17 mouse cellular contexts compared by ENCODE assay signal in the genomic region with DNA sequence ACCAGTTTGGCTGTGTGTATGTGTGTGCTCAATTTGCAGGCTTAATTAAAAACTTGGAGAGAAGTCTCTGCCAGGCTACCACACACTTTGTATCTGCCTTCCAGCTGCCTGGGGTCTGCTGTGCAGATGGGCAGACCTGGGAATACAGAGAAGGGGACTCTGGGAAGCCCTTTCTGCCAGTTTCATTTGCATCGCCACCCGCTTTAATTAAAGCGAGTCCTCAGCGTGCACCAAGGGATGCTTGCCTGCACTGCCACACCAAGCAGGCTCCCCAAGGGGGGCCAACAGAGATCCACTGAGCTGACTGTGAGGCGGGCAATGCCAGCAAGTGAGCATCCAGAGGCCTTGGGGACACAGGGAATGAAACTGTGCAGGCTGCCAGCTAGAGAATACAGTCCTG. TPM values are rescaled to one million over a fixed set of nuclear protein-coding genes. Genes with fewer than 3 reads are reported as not detected.
A peak's percentile ranks its signal among the peaks of the same experiment; 100 is the strongest.
DNase-seq lines count a peak whose midpoint lies in the region; ATAC-seq and TF ChIP-seq lines count a peak whose summit lies in the region.
"Had no signal": no experiment of that assay in that cellular context is flagged by ENCODE, and none has a peak within 500 bp of the region (broad histone marks: within the 10 kb centered on the region; RNA-seq: fewer than 3 reads in every experiment).

No protein-coding gene starts in this region.

- H3K4me3 ChIP-seq in embryonic facial prominence, embryonic 13.5 days: no peak overlapping the region
- no peak overlapping the region for H3K4me3 ChIP-seq in embryonic facial prominence, embryonic 10.5 days
- H3K4me3 ChIP-seq in limb, embryonic 12.5 days (replicated peaks): no peak overlapping the region
- no peak overlapping the region for H3K4me3 ChIP-seq in limb, embryonic 10.5 days
- H3K4me3 ChIP-seq in embryonic facial prominence, embryonic 15.5 days (replicated peaks): no peak overlapping the region
- H3K4me3 ChIP-seq in midbrain, postnatal 0 days (ENCODE audit: low read depth, low read length): no peak overlapping the region
- H3K4me3 ChIP-seq: heart, embryonic 13.5 days; liver, embryonic 13.5 days; midbrain, embryonic 12.5 days; neural tube, embryonic 13.5 days had no signal

- 32% methylated on average over 5 of the region's 5 CpGs for WGBS in embryonic facial prominence, embryonic 13.5 days
- 45% methylated on average over 5 of the region's 5 CpGs for WGBS in embryonic facial prominence, embryonic 10.5 days
- WGBS in limb, embryonic 12.5 days: 42% methylated on average over 5 of the region's 5 CpGs
- WGBS in limb, embryonic 10.5 days: 66% methylated on average over 5 of the region's 5 CpGs
- WGBS in embryonic facial prominence, embryonic 15.5 days: 37% methylated on average over 5 of the region's 5 CpGs
- 42% methylated on average over 5 of the region's 5 CpGs for WGBS in midbrain, postnatal 0 days

- H3K27ac ChIP-seq in embryonic facial prominence, embryonic 13.5 days: no peak overlapping the region
- no peak overlapping the region for H3K27ac ChIP-seq in embryonic facial prominence, embryonic 10.5 days (replicated peaks)
- no peak overlapping the region for H3K27ac ChIP-seq in limb, embryonic 12.5 days
- no peak overlapping the region for H3K27ac ChIP-seq in limb, embryonic 10.5 days
- H3K27ac ChIP-seq in embryonic facial prominence, embryonic 15.5 days (replicated peaks): no peak overlapping the region
- H3K27ac ChIP-seq in midbrain, postnatal 0 days (ENCODE audit: low read depth, low read length): no peak overlapping the region
- H3K27ac ChIP-seq: heart, embryonic 13.5 days; liver, embryonic 13.5 days; midbrain, embryonic 12.5 days; neural tube, embryonic 13.5 days had no signal

- no peaks in the 10 kb centered on the region for H3K36me3 ChIP-seq in embryonic facial prominence, embryonic 13.5 days
- no peaks in the 10 kb centered on the region for H3K36me3 ChIP-seq in embryonic facial prominence, embryonic 10.5 days (replicated peaks)
- H3K36me3 ChIP-seq in limb, embryonic 12.5 days: no peaks in the 10 kb centered on the region
- no peaks in the 10 kb centered on the region for H3K36me3 ChIP-seq in limb, embryonic 10.5 days
- no peaks in the 10 kb centered on the region for H3K36me3 ChIP-seq in embryonic facial prominence, embryonic 15.5 days
- no peaks in the 10 kb centered on the region for H3K36me3 ChIP-seq in midbrain, postnatal 0 days (ENCODE audit: insufficient read depth, low read length)
- H3K36me3 ChIP-seq: heart, embryonic 13.5 days; liver, embryonic 13.5 days; midbrain, embryonic 12.5 days; neural tube, embryonic 13.5 days had no signal

- no peak overlapping the region for H3K9ac ChIP-seq in embryonic facial prominence, embryonic 13.5 days
- H3K9ac ChIP-seq in limb, embryonic 12.5 days (replicated peaks): 0 out of 2 replicates have a peak overlapping the region, but pooled peaks have one; percentile 31
- no peak overlapping the region for H3K9ac ChIP-seq in embryonic facial prominence, embryonic 15.5 days
- no peak overlapping the region for H3K9ac ChIP-seq in midbrain, postnatal 0 days (replicated peaks; ENCODE audit: low read length, poor library complexity, severe bottlenecking)
- H3K9ac ChIP-seq: heart, embryonic 13.5 days; liver, embryonic 13.5 days; midbrain, embryonic 12.5 days; neural tube, embryonic 13.5 days had no signal

- H3K4me1 ChIP-seq in embryonic facial prominence, embryonic 13.5 days: no peaks in the 10 kb centered on the region
- peaks cover 5% of the 10 kb centered on the region; the same call in 1 of the 2 replicates for H3K4me1 ChIP-seq in embryonic facial prominence, embryonic 10.5 days
- peaks cover 3% of the 10 kb centered on the region for H3K4me1 ChIP-seq in limb, embryonic 12.5 days (replicated peaks)
- H3K4me1 ChIP-seq in limb, embryonic 10.5 days: peaks cover 5% of the 10 kb centered on the region; the same call in 1 of the 2 replicates
- H3K4me1 ChIP-seq in embryonic facial prominence, embryonic 15.5 days: peaks cover 10% of the 10 kb centered on the region; the same call in 1 of the 2 replicates
- no peaks in the 10 kb centered on the region for H3K4me1 ChIP-seq in midbrain, postnatal 0 days (ENCODE audit: insufficient read depth, low read length)
- H3K4me1 ChIP-seq: heart, embryonic 13.5 days; liver, embryonic 13.5 days had no signal

- H3K27me3 ChIP-seq in embryonic facial prominence, embryonic 13.5 days: no peaks in the 10 kb centered on the region
- no peaks in the 10 kb centered on the region for H3K27me3 ChIP-seq in embryonic facial prominence, embryonic 10.5 days (replicated peaks; ENCODE audit: low read depth, poor library complexity, severe bottlenecking)
- no peaks in the 10 kb centered on the region for H3K27me3 ChIP-seq in limb, embryonic 12.5 days
- no peaks in the 10 kb centered on the region for H3K27me3 ChIP-seq in limb, embryonic 10.5 days (ENCODE audit: low read depth, poor library complexity, severe bottlenecking)
- no peaks in the 10 kb centered on the region for H3K27me3 ChIP-seq in embryonic facial prominence, embryonic 15.5 days
- H3K27me3 ChIP-seq in midbrain, postnatal 0 days (ENCODE audit: insufficient read depth, low read length): no peaks in the 10 kb centered on the region
- H3K27me3 ChIP-seq: heart, embryonic 13.5 days; liver, embryonic 13.5 days; midbrain, embryonic 12.5 days; neural tube, embryonic 13.5 days had no signal

- no peak for TF ChIP-seq CTCF in midbrain, postnatal 0 days (IDR thresholded peaks at IDR 0.05)

- no peak for DNase-seq in embryonic facial prominence, embryonic 10.5 days (ENCODE audit: low spot score)
- DNase-seq in limb, embryonic 10.5 days (ENCODE audit: low spot score): no peak
- DNase-seq in midbrain, postnatal 0 days (ENCODE audit: low spot score): peak; percentile 30
- DNase-seq in yolk sac, embryonic 10.5 days (ENCODE audit: low spot score): no peak
- DNase-seq: cerebellum, adult 9-10 months; gastrocnemius, postnatal 36 days; liver, embryonic 13.5 days; lung, postnatal 10 days; right cerebral cortex, postnatal 14 days; thymus, adult 18-20 months had no signal

- no peak for ATAC-seq in embryonic facial prominence, embryonic 13.5 days (ENCODE audit: insufficient number of reproducible peaks, insufficient read depth, low FRiP score, low TSS enrichment, low read depth)
- ATAC-seq in limb, embryonic 12.5 days (ENCODE audit: insufficient number of reproducible peaks, insufficient read depth, low FRiP score, low TSS enrichment, low read depth): no peak
- peak; percentile 47; the same call in 1 of the 2 replicates for ATAC-seq in embryonic facial prominence, embryonic 15.5 days (ENCODE audit: insufficient number of reproducible peaks, low FRiP score, low TSS enrichment, low read depth)
- ATAC-seq in midbrain, postnatal 0 days (ENCODE audit: low FRiP score): peak; percentile 62; the same call in 1 of the 2 replicates
- no peak for ATAC-seq in activated CD4-positive, CD25-positive, alpha-beta regulatory T cell, adult 4 months

- no peaks in the 10 kb centered on the region for H3K9me3 ChIP-seq in embryonic facial prominence, embryonic 13.5 days
- no peaks in the 10 kb centered on the region for H3K9me3 ChIP-seq in embryonic facial prominence, embryonic 10.5 days
- no peaks in the 10 kb centered on the region for H3K9me3 ChIP-seq in limb, embryonic 12.5 days
- H3K9me3 ChIP-seq in limb, embryonic 10.5 days (replicated peaks): no peaks in the 10 kb centered on the region
- H3K9me3 ChIP-seq in embryonic facial prominence, embryonic 15.5 days (replicated peaks): no peaks in the 10 kb centered on the region
- H3K9me3 ChIP-seq in midbrain, postnatal 0 days (ENCODE audit: low read length): no peaks in the 10 kb centered on the region
- H3K9me3 ChIP-seq: heart, embryonic 13.5 days; liver, embryonic 13.5 days; midbrain, embryonic 12.5 days; neural tube, embryonic 13.5 days had no signal

- peak overlapping the region; percentile 28 for H3K4me2 ChIP-seq in embryonic facial prominence, embryonic 13.5 days
- no peak overlapping the region for H3K4me2 ChIP-seq in limb, embryonic 12.5 days
- no peak overlapping the region for H3K4me2 ChIP-seq in embryonic facial prominence, embryonic 15.5 days (replicated peaks)
- H3K4me2 ChIP-seq in midbrain, postnatal 0 days (ENCODE audit: low read depth, low read length, poor library complexity, severe bottlenecking): no peak overlapping the region
- H3K4me2 ChIP-seq: heart, embryonic 13.5 days; liver, embryonic 13.5 days; midbrain, embryonic 12.5 days; neural tube, embryonic 13.5 days had no signal

RNA-seq across cellular contexts. Expression of gene Smco4, which starts 42.3 kb away (rescaled TPM):
- 3.3 TPM in 2 replicates for polyA plus RNA-seq in embryonic facial prominence, embryonic 13.5 days (2015; fragmentation: Nextera tagmentation; extraction: Ambion mirVana)
- polyA plus RNA-seq in embryonic facial prominence, embryonic 10.5 days (2016; fragmentation: Nextera tagmentation; extraction: Ambion mirVana): 2.5 and 2.6 TPM in 2 replicates
- polyA plus RNA-seq in limb, embryonic 12.5 days (2016; fragmentation: Nextera tagmentation; extraction: Ambion mirVana): 2.0 and 3.1 TPM in 2 replicates
- 2.4 and 2.7 TPM in 2 replicates for polyA plus RNA-seq in limb, embryonic 10.5 days (2016; fragmentation: Nextera tagmentation; extraction: Ambion mirVana)
- 3.0 and 3.2 TPM in 2 replicates for polyA plus RNA-seq in embryonic facial prominence, embryonic 15.5 days (2015; fragmentation: Nextera tagmentation; extraction: Ambion mirVana)
- 3.5 and 5.0 TPM in 2 replicates for total RNA-seq in midbrain, postnatal 0 days (2014; rRNA removed)
- 0.38 and 0.42 TPM in 2 replicates for polyA plus RNA-seq in midbrain, postnatal 0 days (2015; fragmentation: Nextera tagmentation; extraction: Ambion mirVana)
- 10 to 100 TPM; 26.7 to 55.5 TPM for polyA plus RNA-seq in activated CD4-positive, CD25-positive, alpha-beta regulatory T cell, adult 4 months (2017; shearing (Covaris generic))

Comparison
In these comparisons a context has a peak if more than half of its experiments do, and no peak if none do; other contexts are left out.
1. ATAC-seq: peak in embryonic facial prominence, embryonic 15.5 days (single experiment) and midbrain, postnatal 0 days (single experiment); none in embryonic facial prominence, embryonic 13.5 days (single experiment), limb, embryonic 12.5 days (single experiment) and activated CD4-positive, CD25-positive, alpha-beta regulatory T cell, adult 4 months (single experiment).